Mouse (Mus musculus): ENCODE measurements at regions not wholly inside any gene's neighbourhood (a gene's known extent, or its start where the extent isn't known, plus 50 kb on each side); places are given as distances from the start of the nearest gene placed in this dataset.

- DNase-seq: no peak
Measured at GRCm38 (mm10) chrX:105346420-105346819, 153.2 kb upstream of the Cypt2 start.

DNA sequence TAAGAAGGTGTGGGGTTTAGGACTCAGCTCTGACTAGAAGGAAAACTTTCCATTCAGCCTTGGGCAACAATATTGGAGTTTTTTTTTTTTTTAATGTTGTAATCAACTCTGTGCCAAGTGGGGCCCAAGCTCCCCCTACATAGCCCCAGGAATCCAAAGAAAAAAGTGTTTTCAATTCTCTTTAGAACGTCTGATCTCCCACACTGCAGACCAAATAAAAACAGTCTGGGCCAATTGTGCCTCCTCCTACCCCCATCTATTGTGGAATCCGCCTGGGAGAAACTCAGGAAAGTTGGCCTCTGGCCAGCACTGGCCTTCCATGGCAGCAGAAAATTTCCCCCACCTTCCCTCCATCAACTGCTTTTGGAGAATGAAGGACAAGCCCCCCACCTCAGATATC, 133.3 kb upstream of the Cypt2 start:
- no peak for DNase-seq

- DNase-seq: no peak
Measured at GRCm38 (mm10) chrX:105367979-105368378, 131.6 kb upstream of the Cypt2 start.

GRCm38 (mm10) chrX:105390506-105390905, 109.1 kb upstream of the Cypt2 start:
- DNase-seq: no peak

DNA sequence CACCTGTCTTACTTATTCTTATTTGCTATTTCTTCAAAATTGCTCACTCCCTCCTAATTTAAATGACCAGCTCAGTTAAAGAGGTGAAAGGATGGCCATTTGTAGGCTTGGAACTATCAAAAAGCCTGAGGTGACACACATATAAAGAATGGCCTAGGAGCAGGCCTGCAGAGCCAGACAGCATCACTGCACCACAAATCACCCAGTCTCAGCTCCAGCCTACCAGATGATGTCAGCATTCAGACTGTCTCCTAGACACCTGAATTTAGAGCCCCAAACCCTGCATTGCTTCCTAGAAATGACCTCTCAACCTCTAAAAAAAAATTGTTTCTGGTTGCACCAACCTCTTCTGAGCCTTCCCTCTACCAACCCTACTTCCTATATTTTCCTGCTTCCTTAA, 108.5 kb upstream of the Cypt2 start:
- no peak for DNase-seq

DNA sequence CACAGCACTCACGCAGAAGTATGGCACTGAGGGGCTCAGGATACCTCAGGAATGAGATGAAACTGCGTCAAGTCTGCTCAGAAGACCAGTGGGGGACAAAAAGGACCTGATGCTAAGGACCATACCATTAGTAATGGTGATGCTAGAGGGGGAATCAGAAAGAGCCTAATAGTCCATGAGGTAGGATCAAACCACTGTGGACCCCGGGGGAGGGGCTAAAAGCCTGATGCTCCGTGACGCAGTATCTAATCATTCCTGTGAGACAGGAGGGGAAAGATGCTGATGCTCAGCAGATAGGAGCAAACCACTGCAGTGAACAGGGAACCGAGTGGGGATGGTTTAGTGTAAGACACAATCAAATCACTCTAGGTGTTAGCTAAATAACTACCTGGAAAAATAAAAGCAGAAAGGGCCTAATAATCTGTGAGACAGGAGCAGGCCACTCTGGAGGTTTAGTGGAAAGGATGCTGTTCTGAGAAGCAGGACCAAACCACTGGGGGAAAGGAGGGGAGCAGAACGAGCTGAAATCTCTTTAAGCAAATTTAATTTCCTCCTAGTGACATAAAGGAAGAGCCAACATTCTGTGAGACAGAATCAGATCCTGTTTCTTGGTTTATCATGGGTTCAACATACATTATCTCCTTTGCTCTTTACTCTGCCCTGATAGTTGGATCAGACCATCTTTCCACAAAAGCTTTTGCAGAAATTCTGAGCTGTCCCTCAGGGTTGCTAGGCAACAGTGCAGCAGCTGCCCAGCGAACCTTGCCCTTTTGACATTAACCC, 107.7 kb upstream of the Cypt2 start:
- no peak for DNase-seq

- DNase-seq: peak; percentile 17
Measured at GRCm38 (mm10) chrX:105393259-105393658, 106.3 kb upstream of the Cypt2 start.

DNA sequence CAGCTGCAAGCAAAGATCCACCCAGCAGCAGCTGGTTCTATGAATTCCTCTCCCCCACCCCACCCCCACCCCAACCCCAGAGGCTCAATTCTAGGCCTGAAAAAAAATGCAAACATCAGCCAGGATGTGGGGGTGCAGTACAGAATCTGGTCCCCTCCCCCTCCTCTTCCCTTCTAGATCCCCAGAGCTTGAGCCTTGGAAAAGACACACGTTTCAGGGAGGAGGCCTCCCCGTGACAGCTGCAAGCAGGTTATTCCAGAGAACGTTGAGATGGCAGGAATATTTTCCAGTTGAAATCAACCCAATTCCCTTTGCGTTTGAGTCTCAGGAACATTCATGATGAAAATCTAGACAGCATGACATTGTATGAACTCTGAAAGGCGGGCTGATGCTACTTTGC, 86.2 kb upstream of the Cypt2 start:
- no peak for DNase-seq

- peak; percentile 14 for DNase-seq
Measured at GRCm38 (mm10) chrX:105420976-105421375, 78.6 kb upstream of the Cypt2 start.

Small RNA genes in the stretch of these regions (microRNA-seq; reads per million reads assigned to microRNA genes)
- gene Mir325: 2.5 to 3.8 reads per million in 2 experiments

All from gastrocnemius, postnatal 10 days (tissue).